Mouse (Mus musculus) bone marrow, adult 2 months (tissue): ENCODE results near the gene Gprc5b.

ENCODE experiments used
- CTCF ChIP-seq: fragments of 200-500 bp; IDR thresholded peaks from 2 replicates; pipeline ENCODE4 v1.5.1; 2011; ENCODE audit warnings: low read length, control low read depth; ENCODE audit not compliant: control insufficient read depth, insufficient read depth
- POLR2A ChIP-seq: fragments of 200-500 bp; IDR thresholded peaks from 2 replicates; pipeline ENCODE4 v1.6.1; 2011; ENCODE audit warnings: low read depth, mild to moderate bottlenecking, control low read depth, low read length, borderline replicate concordance; ENCODE audit not compliant: control insufficient read depth

DNA sequence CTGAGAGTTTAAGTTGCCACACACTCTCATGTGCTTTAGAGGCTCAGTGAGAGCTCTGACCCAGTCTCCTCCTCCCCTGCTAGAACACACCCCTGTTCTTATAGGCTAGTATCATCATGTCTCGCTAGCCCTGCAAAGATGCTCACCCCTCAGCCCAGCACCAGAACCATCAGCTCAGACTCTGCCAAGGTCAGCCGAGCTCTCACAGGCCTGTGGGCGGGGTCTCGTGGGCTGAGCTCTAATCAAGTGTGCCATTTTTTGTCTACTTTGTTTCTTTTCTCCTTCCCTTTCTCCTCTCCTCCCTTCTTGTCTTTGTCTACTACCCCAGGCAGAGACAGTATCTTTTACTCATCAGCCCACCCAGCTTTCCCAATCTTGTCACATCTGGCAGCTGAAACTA lies 9.2 kb downstream of the Gprc5b start:
- TF ChIP-seq POLR2A (no peak), CTCF (no peak)
